Mouse (Mus musculus) liver, embryonic 14.5 days (tissue): ENCODE data around the gene Utp18.

ENCODE experiments used
- CTCF ChIP-seq: IDR thresholded peaks from 2 replicates; pipeline ENCODE4 v1.5.1; 2016; ENCODE audit warnings: antibody characterized with exemption, low read depth, control low read depth
- EP300 ChIP-seq: IDR thresholded peaks from 2 replicates; pipeline ENCODE4 v1.6.1; 2016; ENCODE audit warnings: antibody characterized with exemption, low read depth

DNA sequence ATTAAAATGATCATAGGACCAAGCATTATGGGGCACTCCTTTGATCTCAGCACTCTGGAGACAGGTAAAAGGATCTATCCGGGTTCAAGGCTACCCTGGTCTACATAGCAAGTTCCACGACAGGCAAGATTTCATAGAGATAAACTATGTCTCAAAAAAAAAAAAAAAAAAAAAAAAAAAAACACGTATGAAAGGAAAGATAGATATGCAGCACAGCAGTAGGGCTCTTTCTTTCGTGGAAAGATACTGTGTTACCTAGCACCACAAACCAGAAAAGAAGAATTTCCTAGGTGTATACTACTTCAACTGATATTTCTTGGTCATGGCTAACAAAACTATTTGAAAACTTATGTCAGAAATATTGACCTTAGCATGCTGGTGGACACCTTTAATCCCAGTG is 21.3 kb upstream of the Utp18 start:
- TF ChIP-seq EP300 (no peak), CTCF (no peak)
